Mouse (Mus musculus): Measurements from ENCODE around the gene Rbm6.
A peak's percentile ranks its signal among the peaks of the same experiment; 100 is the strongest.

Gene Rbm6

GRCm38 (mm10) chr9:107872350-107873098 is 513 bp downstream of the Rbm6 start:
- peak; percentile 100 for DNase-seq

- DNase-seq: no peak
These were observed 7.0 kb downstream of the Rbm6 start for GRCm38 (mm10) chr9:107866081-107866480.

GRCm38 (mm10) chr9:107864493-107864892 is 8.5 kb downstream of the Rbm6 start:
- DNase-seq: no peak

DNA sequence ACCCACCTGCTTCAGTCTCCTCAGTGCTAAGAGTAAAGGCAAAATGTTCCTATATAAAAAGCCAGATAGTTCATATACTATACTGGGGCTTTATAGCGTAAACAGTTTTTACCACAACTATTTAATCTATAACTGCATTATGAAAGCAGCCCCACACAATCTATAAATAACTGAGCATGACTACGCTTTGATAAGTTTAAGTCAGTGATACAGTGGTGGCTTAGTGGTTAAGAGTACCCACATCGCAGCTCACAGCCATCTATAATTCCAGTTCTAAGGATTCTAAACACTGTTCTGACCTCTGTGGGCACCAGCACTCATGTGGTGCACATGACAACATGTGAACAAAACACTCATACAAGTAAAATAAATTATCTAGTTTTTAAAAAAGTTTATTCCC is 14.7 kb downstream of the Rbm6 start:
- no peak for DNase-seq

DNA sequence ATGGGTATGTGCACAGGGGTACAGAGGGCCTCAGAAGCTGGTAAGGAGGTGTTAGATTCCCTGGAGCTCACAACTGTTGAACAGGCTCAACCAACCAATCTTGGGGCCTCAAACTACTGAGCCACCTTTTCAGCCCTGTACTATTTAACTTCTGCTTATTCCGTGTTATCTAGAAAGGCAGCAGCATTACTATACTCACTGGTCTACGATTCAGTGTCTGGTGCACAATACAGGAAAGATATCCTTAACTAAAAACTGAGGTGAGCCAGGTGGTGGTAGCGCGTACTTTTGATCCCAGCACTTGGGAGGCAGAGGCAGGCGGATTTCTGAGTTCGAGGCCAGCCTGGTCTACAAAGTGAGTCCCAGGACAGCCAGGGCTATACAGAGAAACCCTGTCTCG is 24.1 kb downstream of the Rbm6 start:
- no peak for DNase-seq

DNA sequence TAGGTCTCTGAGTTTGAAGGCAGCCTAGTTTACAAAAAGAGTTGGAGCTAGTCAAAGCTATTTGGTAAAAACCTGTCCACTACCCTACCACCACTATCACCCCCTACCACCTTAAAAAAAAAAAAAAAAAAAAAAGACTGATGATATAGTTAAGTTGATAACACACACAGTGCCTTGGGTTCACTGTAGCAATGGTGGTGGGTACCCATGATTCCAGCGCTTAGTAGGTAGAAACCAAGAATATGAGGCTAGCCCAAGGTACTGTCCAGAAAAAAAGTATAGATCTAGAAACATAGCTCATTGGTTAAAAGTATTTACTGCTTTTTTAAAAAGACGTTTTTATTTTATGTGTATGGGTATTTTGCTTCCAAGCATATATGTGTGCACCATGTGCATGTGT is 30.3 kb downstream of the Rbm6 start:
- DNase-seq: no peak

DNA sequence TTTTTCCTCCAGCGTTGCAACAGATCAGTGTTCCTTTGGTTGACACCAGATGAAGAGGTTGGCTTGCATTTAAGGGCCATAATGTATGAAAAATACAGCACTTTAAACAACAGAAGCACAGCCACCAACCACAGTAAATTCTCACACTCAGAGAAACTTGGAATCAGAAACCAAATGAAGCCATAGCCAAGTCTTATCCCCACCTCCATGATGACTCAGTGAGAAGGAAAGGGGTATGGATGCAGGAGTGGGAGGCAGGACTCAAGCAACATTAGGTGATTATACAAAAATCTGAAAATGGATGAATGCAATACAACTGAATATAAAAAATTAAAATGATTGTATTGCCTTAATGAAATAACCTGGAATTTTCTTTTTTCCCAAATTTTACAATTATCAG is 34.2 kb downstream of the Rbm6 start:
- peak; percentile 13 for DNase-seq

GRCm38 (mm10) chr9:107833826-107834225 is 39.2 kb downstream of the Rbm6 start:
- DNase-seq: no peak

DNA sequence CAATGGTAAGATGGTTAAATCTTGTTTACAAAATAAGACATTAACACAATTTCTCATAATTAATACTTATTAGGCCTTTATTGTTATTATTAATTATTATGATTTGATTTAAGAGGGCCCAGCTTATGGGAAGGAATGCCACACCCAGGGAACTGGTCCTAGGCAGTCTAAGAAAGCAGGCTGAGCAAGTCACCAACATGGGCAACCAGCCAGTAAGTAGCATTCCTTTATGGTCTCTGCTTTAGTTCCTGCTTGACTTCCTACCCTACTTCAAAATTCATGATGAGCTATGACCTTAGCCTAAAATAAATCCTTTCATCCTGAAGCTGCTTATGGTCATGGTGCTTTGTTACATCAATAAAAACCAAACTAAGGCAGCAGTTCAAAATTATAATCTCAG is 41.3 kb downstream of the Rbm6 start:
- DNase-seq: no peak

DNA sequence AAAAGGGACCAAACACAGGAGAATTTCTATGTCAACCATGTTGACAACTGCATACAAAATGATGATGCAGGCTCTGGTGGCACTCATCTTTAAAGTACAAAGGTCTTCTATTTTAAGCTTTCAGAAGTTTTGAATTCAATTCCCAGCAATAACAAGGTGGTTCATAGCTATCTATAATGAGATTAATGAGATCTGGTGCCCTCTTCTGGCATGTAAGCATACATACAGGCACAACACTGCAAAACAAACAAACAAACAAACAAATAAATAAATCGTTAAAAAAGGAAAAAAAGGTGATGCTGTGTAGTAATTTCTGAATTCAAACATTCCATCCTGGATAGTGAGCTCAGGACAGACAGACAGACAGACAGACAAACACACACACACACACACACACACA is 60.9 kb downstream of the Rbm6 start:
- no peak for DNase-seq

- no peak for DNase-seq
These were observed 62.1 kb downstream of the Rbm6 start for GRCm38 (mm10) chr9:107810985-107811384.

- no peak for DNase-seq
These were observed 81.3 kb downstream of the Rbm6 start for GRCm38 (mm10) chr9:107791714-107792113.

- DNase-seq: peak; percentile 33
These were observed 90.4 kb downstream of the Rbm6 start for GRCm38 (mm10) chr9:107782536-107783203.

DNA sequence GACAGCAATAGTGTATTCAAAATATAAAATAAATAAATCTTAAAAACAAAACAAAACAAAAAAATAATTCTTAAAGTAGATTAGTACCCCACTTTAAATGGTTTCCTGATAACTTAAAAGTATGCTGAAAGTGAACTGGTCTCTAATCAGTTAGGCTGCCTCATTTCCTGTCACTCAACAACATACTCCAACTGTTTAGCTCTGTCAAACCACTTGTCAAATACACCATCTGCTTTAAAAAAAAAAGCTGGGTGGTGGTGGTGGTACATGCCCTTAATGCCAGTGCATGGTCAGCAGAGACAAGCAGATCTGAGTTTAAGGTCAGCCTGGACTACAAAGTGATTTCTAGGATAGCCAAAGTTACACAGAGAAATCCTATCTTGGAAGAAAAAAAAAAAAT is 96.2 kb downstream of the Rbm6 start:
- peak; percentile 7 for DNase-seq

- peak; percentile 79 for DNase-seq
These were observed 98.6 kb downstream of the Rbm6 start for GRCm38 (mm10) chr9:107774411-107774810.

DNA sequence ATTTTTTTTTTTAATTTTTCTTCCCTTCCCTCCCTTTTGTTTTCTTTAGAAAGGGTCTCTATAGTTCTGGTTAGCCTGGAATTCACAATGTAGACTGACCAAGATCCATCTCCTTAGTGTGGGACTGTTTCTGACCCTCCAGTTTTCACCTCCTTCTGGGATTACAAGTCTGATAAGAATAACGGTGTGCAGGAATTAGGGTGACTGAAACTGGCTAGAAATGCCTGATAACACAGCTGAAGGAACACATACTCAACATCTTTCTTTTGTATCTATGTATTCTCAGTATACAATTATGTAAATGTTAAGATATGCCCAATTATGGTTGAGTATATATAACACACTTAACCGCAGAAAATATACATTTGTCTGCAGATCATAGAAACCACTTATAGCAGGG is 101.3 kb downstream of the Rbm6 start:
- DNase-seq: peak; percentile 19

DNA sequence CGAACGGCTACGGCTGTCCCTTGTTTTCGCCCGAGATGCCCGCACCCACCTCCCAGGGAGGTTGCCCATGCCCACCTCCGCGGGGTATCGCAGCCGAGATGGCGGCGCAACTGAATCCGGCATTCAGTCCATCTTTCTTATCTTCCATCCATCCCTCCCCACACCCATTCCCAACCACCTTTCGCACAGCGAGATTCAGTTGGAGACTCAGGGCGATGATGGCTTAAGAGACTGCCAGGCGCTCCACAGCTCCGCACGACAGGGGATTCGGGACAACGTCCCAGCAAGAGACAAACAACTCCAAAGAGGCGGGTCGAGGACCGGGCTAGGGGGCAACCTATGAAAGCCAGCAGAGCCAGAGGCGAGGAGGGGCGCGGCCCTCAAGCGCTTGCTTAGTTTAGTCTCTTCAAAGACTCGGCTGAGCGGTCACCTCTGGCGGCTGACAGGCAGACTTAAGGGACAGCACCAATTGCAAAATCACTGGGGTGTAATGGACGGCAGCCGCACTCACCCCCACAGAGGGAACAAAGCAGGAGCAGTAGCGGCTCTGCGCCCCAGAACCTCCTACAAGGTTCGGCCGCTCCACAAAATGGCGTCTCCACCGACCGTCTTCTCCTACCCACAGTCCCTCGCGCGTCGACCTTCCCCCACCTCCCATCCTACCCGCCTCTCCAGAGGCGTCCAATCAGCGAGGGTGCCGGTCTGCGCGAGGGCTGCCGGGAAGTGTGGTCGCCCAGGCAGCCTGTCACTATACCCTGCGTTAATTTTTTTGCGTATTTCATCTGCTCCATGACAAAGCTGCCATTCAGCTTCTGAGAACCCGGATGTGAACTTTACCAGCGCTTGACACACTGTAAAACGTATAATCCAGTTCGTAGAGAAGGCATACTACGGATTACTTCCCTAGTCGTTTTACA is 102.4 kb downstream of the Rbm6 start, which contains the start of gene Rbm5:
Gene Rbm5, minus strand, starts transcription at position 623 of the 917 bp plus-strand sequence.
- peak; percentile 100 for DNase-seq

- no peak for DNase-seq
These were observed 103.0 kb downstream of the Rbm6 start for GRCm38 (mm10) chr9:107770037-107770373.

- DNase-seq: peak; percentile 31
These were observed 103.5 kb downstream of the Rbm6 start for GRCm38 (mm10) chr9:107769445-107770000.

- peak; percentile 86 for DNase-seq
These were observed 104.2 kb downstream of the Rbm6 start for GRCm38 (mm10) chr9:107768851-107769250.

DNA sequence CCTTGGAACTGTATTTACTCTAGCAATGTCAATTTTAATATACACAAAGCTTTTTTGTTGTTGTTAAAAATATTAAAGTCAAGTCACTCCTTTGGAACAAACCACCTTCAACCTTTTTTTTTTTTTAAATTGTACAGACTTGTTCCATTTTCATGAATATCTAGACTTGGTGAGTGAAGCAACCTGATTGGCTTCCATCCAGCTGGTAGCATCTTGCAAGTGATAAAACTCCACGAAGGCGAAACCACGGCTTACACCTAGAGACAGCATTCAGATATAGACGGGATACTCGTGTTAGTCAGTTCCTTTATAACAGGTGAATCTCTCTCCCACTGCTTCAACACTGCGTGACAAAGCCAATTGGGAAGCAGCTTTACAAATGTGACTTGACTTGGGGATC is 113.4 kb downstream of the Rbm6 start:
- peak; percentile 67 for DNase-seq

DNA sequence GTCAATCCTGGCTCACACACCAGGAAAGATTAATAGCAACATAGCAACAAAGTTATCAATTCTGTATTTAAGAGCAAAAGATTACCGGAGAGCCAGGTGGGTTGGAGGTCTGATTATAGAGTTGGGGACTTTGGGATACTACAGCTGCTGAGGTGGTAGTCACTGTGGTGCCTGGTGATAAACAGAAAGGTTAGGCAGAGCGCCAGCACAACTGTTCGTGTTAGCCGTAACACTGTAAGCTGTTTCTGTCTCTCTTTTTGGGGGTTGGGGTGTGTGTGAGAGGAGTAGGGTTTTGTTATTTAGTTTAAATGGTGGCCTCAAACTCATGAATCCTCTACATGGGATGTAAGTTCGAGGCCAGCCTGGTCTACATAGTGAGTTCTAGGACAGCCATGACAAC is 122.7 kb downstream of the Rbm6 start:
- no peak for DNase-seq

DNA sequence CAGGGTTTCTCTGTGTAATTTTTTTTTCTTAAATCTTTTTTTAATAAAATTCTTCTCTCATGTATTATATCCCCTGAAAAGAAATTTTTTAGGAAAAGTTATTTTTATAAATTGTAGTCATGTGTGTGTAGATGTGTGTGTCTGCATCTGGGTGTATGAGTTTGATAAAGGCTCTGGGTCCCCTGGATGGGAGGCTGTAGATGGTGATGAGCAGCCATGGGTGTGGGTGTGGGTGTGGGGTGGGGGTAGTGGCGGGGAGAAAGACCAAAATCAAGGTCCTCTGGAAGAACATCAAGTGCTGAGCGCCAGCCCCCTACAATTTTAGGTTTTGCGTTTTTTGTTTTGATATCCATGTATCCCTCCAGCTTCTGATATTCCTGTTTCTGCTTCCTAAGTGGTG is 125.0 kb downstream of the Rbm6 start:
- no peak for DNase-seq

Measured in heart, adult 11 months (tissue).